Mouse (Mus musculus): ENCODE data around the gene Lefty1. TPM values are rescaled to one million over a fixed set of nuclear protein-coding genes. Genes with fewer than 3 reads are reported as not detected.
"Not testable (repeated sequence)": the region's sequence is repeated elsewhere in the genome, so short reads cannot be mapped to it uniquely, and the experiment has no call there.

The Lefty1 gene
- polyA plus RNA-seq, 1 experiment from 2014 or later, result 0.25 TPM

GRCm38 (mm10) chr1:180933659-180934058 lies 1.2 kb upstream of the Lefty1 start:
- no peak overlapping the region for H3K27ac ChIP-seq (ENCODE audit: low read depth, low read length)
- H3K4me3 ChIP-seq (ENCODE audit: low read length), result no peak overlapping the region
- no peaks in the 10 kb centered on the region for H3K36me3 ChIP-seq (ENCODE audit: control insufficient read depth, insufficient read depth, low read length)
- H3K27me3 ChIP-seq (replicated peaks; ENCODE audit: control insufficient read depth, insufficient read depth, low read length), result peaks cover 27% of the 10 kb centered on the region
- H3K4me1 ChIP-seq (ENCODE audit: control insufficient read depth, insufficient read depth, low read depth, low read length), result no peaks in the 10 kb centered on the region
- no peaks in the 10 kb centered on the region for H3K9me3 ChIP-seq (ENCODE audit: control insufficient read depth, low read length)
- no peak for ATAC-seq
- WGBS, result 16% methylated on average over 6 of the region's 6 CpGs
- no peak overlapping the region for H3K9ac ChIP-seq (ENCODE audit: low read depth, low read length)
- no peak overlapping the region for H3K4me2 ChIP-seq (ENCODE audit: low read length)

GRCm38 (mm10) chr1:180936610-180937398 lies 2.0 kb downstream of the Lefty1 start:
- peaks cover 34% of the 10 kb centered on the region for H3K27me3 ChIP-seq (replicated peaks; ENCODE audit: control insufficient read depth, insufficient read depth, low read length)
- ATAC-seq, result peak; percentile 81
- not testable (repeated sequence) for H3K27ac ChIP-seq (ENCODE audit: low read depth, low read length); H3K36me3 ChIP-seq (ENCODE audit: control insufficient read depth, insufficient read depth, low read length); H3K4me1 ChIP-seq (ENCODE audit: control insufficient read depth, insufficient read depth, low read depth, low read length); H3K9ac ChIP-seq (ENCODE audit: low read depth, low read length); H3K9me3 ChIP-seq (ENCODE audit: control insufficient read depth, low read length)
- H3K4me3 ChIP-seq (ENCODE audit: low read length), result peak overlapping the region; percentile 24
- peak overlapping the region; percentile 44 for H3K4me2 ChIP-seq (ENCODE audit: low read length)
- 2% methylated on average over 29 of the region's 41 CpGs for WGBS

GRCm38 (mm10) chr1:180937631-180938030 lies 2.8 kb downstream of the Lefty1 start:
- not testable (repeated sequence) for H3K9me3 ChIP-seq (ENCODE audit: control insufficient read depth, low read length); H3K9ac ChIP-seq (ENCODE audit: low read depth, low read length); ATAC-seq; H3K36me3 ChIP-seq (ENCODE audit: control insufficient read depth, insufficient read depth, low read length); H3K4me3 ChIP-seq (ENCODE audit: low read length); H3K27ac ChIP-seq (ENCODE audit: low read depth, low read length); H3K4me2 ChIP-seq (ENCODE audit: low read length)
- Histone ChIP-seq H3K27me3 (replicated peaks; ENCODE audit: control insufficient read depth, insufficient read depth, low read length) (peaks cover 42% of the 10 kb centered on the region), H3K4me1 (ENCODE audit: control insufficient read depth, insufficient read depth, low read depth, low read length) (peaks cover 11% of the 10 kb centered on the region; the same call in 1 of the 2 replicates)
- WGBS, result 16% methylated on average over 13 of the region's 13 CpGs

GRCm38 (mm10) chr1:180938781-180939180 lies 4.0 kb downstream of the Lefty1 start:
- Histone ChIP-seq H3K27me3 (replicated peaks; ENCODE audit: control insufficient read depth, insufficient read depth, low read length) (peaks cover 53% of the 10 kb centered on the region), H3K4me1 (ENCODE audit: control insufficient read depth, insufficient read depth, low read depth, low read length) (peaks cover 13% of the 10 kb centered on the region; the same call in 1 of the 2 replicates)
- H3K4me2 ChIP-seq (ENCODE audit: low read length); H3K9me3 ChIP-seq (ENCODE audit: control insufficient read depth, low read length); ATAC-seq; H3K36me3 ChIP-seq (ENCODE audit: control insufficient read depth, insufficient read depth, low read length); H3K9ac ChIP-seq (ENCODE audit: low read depth, low read length); H3K27ac ChIP-seq (ENCODE audit: low read depth, low read length); H3K4me3 ChIP-seq (ENCODE audit: low read length): not testable (repeated sequence)
- WGBS, result 92% methylated on average over 2 of the region's 2 CpGs

- peaks cover 41% of the 10 kb centered on the region for H3K27me3 ChIP-seq (replicated peaks; ENCODE audit: control insufficient read depth, insufficient read depth, low read length)
- H3K4me1 ChIP-seq (ENCODE audit: control insufficient read depth, insufficient read depth, low read depth, low read length), result peaks cover 17% of the 10 kb centered on the region; the same call in 1 of the 2 replicates
- no peak overlapping the region for H3K9ac ChIP-seq (ENCODE audit: low read depth, low read length)
- no peaks in the 10 kb centered on the region for H3K9me3 ChIP-seq (ENCODE audit: control insufficient read depth, low read length)
- 86% methylated on average over 7 of the region's 7 CpGs for WGBS
- no peak overlapping the region for H3K27ac ChIP-seq (ENCODE audit: low read depth, low read length)
- no peaks in the 10 kb centered on the region for H3K36me3 ChIP-seq (ENCODE audit: control insufficient read depth, insufficient read depth, low read length)
- no peak overlapping the region for H3K4me2 ChIP-seq (ENCODE audit: low read length)
- no peak overlapping the region for H3K4me3 ChIP-seq (ENCODE audit: low read length)
- no peak for ATAC-seq
These were observed 6.1 kb downstream of the Lefty1 start for GRCm38 (mm10) chr1:180940776-180941460.

GRCm38 (mm10) chr1:180941726-180942125 lies 6.9 kb downstream of the Lefty1 start:
- ATAC-seq, result no peak
- no peaks in the 10 kb centered on the region for H3K36me3 ChIP-seq (ENCODE audit: control insufficient read depth, insufficient read depth, low read length)
- 3% methylated on average over 18 of the region's 18 CpGs for WGBS
- peaks cover 17% of the 10 kb centered on the region; the same call in 1 of the 2 replicates for H3K4me1 ChIP-seq (ENCODE audit: control insufficient read depth, insufficient read depth, low read depth, low read length)
- no peak overlapping the region; the same call in 1 of the 2 replicates for H3K27ac ChIP-seq (ENCODE audit: low read depth, low read length)
- peak overlapping the region; percentile 100 for H3K4me2 ChIP-seq (ENCODE audit: low read length)
- H3K27me3 ChIP-seq (replicated peaks; ENCODE audit: control insufficient read depth, insufficient read depth, low read length), result peaks cover 38% of the 10 kb centered on the region
- H3K4me3 ChIP-seq (ENCODE audit: low read length), result peak overlapping the region; percentile 77
- no peaks in the 10 kb centered on the region for H3K9me3 ChIP-seq (ENCODE audit: control insufficient read depth, low read length)
- H3K9ac ChIP-seq (ENCODE audit: low read depth, low read length), result peak overlapping the region; percentile 69

- Histone ChIP-seq H3K4me1 (ENCODE audit: control insufficient read depth, insufficient read depth, low read depth, low read length) (peaks cover 17% of the 10 kb centered on the region; the same call in 1 of the 2 replicates), H3K9ac (ENCODE audit: low read depth, low read length) (peak within 1 kb of the TSS; percentile 69), H3K9me3 (ENCODE audit: control insufficient read depth, low read length) (no peaks in the 10 kb centered on the region), H3K4me2 (ENCODE audit: low read length) (peak within 1 kb of the TSS; percentile 100), H3K4me3 (ENCODE audit: low read length) (peak within 1 kb of the TSS; percentile 77), H3K27ac (ENCODE audit: low read depth, low read length) (no peak within 1 kb of the TSS; the same call in 1 of the 2 replicates), H3K27me3 (replicated peaks; ENCODE audit: control insufficient read depth, insufficient read depth, low read length) (peaks cover 36% of the 10 kb centered on the region), H3K36me3 (ENCODE audit: control insufficient read depth, insufficient read depth, low read length) (no peaks in the 10 kb centered on the region)
- 0% methylated on average over 72 of the region's 73 CpGs for WGBS
- ATAC-seq, result peak; percentile 51
These were observed 7.6 kb downstream of the Lefty1 start, which contains the start of gene Tmem63a for GRCm38 (mm10) chr1:180942166-180943031. Tmem63a (plus strand) TSS chr1:180942344.

- ATAC-seq, result no peak
- Histone ChIP-seq H3K27ac (ENCODE audit: low read depth, low read length) (no peak overlapping the region), H3K4me2 (ENCODE audit: low read length) (peak overlapping the region; percentile 100), H3K36me3 (ENCODE audit: control insufficient read depth, insufficient read depth, low read length) (no peaks in the 10 kb centered on the region), H3K4me3 (ENCODE audit: low read length) (peak overlapping the region; percentile 77), H3K9ac (ENCODE audit: low read depth, low read length) (no peak overlapping the region; the same call in 1 of the 2 replicates), H3K9me3 (ENCODE audit: control insufficient read depth, low read length) (no peaks in the 10 kb centered on the region), H3K4me1 (ENCODE audit: control insufficient read depth, insufficient read depth, low read depth, low read length) (peaks cover 17% of the 10 kb centered on the region; the same call in 1 of the 2 replicates), H3K27me3 (replicated peaks; ENCODE audit: control insufficient read depth, insufficient read depth, low read length) (peaks cover 33% of the 10 kb centered on the region)
- 35% methylated on average over 11 of the region's 11 CpGs for WGBS
These were observed 8.3 kb downstream of the Lefty1 start for GRCm38 (mm10) chr1:180943032-180943644.

Measured in hindbrain, embryonic 16.5 days (tissue).